Mouse (Mus musculus) neural tube, embryonic 14.5 days (tissue): ENCODE results near the gene Sstr3. TPM values are rescaled to one million over a fixed set of nuclear protein-coding genes. Genes with fewer than 3 reads are reported as not detected.

ENCODE experiments used
- ATAC-seq: fragments of 200-750 bp; cut with Nextera tagmentation; 2 replicates; pipeline ENCODE4 v1.8.0; 2017; ENCODE audit warnings: low read depth, mild to moderate bottlenecking, moderate TSS enrichment, moderate library complexity
- H3K27ac ChIP-seq: fragments of 300-500 bp; sonication (generic); 2 replicates; pipeline ENCODE4 v1.5.1; 2014; ENCODE audit warnings: low read depth, mild to moderate bottlenecking, control low read depth, low read length, moderate library complexity, mixed read lengths
- H3K27me3 ChIP-seq: fragments of 300-500 bp; sonication (generic); 2 replicates; pipeline ENCODE4 v1.6.1; 2014; ENCODE audit warnings: low read length; ENCODE audit not compliant: control insufficient read depth, insufficient read depth
- H3K36me3 ChIP-seq: fragments of 300-500 bp; sonication (generic); 2 replicates; pipeline ENCODE4 v1.6.1; 2014; ENCODE audit warnings: low read length, mixed read lengths; ENCODE audit not compliant: control insufficient read depth, insufficient read depth
- H3K4me1 ChIP-seq: fragments of 300-500 bp; sonication (generic); 2 replicates; pipeline ENCODE4 v1.6.1; 2014; ENCODE audit warnings: low read length; ENCODE audit not compliant: control insufficient read depth, insufficient read depth
- H3K4me2 ChIP-seq: fragments of 300-500 bp; sonication (generic); 2 replicates; pipeline ENCODE4 v1.6.1; 2014; ENCODE audit warnings: mild to moderate bottlenecking, low read depth, low read length, control low read depth
- H3K4me3 ChIP-seq: fragments of 300-500 bp; sonication (generic); 2 replicates; pipeline ENCODE4 v1.5.1; 2014; ENCODE audit warnings: low read depth, low read length, control low read depth, mixed read lengths
- H3K9ac ChIP-seq: fragments of 300-500 bp; sonication (generic); replicated peaks from 2 replicates; pipeline ENCODE4 v1.6.1; 2014; ENCODE audit warnings: low read depth, mild to moderate bottlenecking, control low read depth, low read length, mixed read lengths
- H3K9me3 ChIP-seq: fragments of 300-500 bp; sonication (generic); 2 replicates; pipeline ENCODE4 v1.6.1; 2016; ENCODE audit warnings: low read length; ENCODE audit not compliant: control insufficient read depth
- WGBS: fragments of 180-500 bp; shearing (Covaris S2); extraction: QIAGEN DNeasy Blood & Tissue Kit; methylation state at CpG from one replicate; pipeline ENCODE4 v1.1.7; 2014; 5-methylcytosine and 5-hydroxymethylcytosine counted together
- polyA plus RNA-seq: library from polyadenylated mRNA; unstranded; fragments of >200 nt; fragmentation: Nextera tagmentation; extraction: Ambion mirVana; gene quantifications from 2 replicates; pipeline ENCODE4 v1.2.1, GENCODE M21; 2014

Sstr3 gene
- polyA plus RNA-seq, 1 experiment from 2014 or later: 0.67 TPM

DNA sequence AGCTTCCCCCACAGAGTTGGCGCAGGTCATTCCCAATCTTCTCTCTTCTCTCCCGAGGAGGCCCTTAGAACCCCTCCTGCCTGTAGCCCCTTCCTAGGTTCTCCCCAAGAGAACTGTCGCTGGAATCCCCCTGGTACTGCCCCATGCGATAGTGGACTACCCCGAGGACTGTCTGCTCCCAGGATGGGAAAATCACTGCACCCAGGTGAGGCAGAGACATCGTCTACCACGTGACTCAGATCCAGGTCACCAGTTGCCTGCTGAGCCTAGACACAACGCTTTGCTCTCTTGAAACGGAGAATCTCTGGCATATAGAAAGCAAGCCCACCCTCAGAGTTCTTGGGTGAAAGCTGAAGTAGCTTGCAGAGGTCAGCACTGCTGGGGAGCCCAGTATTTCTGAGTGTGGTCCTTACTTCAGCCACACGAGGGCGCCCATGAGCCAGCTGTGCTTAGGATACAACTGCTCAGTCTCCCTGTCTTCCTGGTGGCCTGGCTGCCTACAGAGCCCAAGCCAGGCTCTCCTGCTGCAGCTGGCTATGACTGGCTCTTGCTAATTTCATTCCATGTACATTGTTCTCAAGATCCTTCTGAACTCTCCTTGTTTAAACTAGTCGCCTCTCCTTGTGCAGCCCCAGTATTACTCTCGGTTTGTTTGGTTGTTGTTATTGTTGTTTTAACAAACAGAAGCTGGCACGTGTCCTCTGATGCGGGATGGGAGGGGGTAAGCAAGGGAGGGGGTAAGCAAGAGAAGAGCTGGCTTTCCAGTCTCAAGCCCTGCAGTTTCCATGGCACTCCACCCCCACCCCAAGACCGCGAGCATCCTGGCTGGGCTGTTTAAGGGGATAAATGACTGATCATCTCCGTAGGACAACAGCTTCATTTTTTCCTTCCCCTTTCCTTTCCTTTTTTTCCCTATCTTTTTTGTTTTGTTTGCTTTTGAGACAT lies 42.8 kb upstream of the Sstr3 start:
- Histone ChIP-seq H3K27me3 (no peaks in the 10 kb centered on the region), H3K4me1 (no peaks in the 10 kb centered on the region), H3K4me2 (no peak overlapping the region), H3K27ac (no peak overlapping the region), H3K9me3 (no peaks in the 10 kb centered on the region), H3K36me3 (no peaks in the 10 kb centered on the region), H3K9ac (no peak overlapping the region), H3K4me3 (no peak overlapping the region)
- peak; percentile 84 for ATAC-seq
- whole genome bisulfite sequencing: 58% methylated on average over 18 of the region's 18 CpGs

- ATAC-seq: no peak
- 92% methylated on average over 7 of the region's 7 CpGs for WGBS
Measured at GRCm38 (mm10) chr15:78585404-78585803, 40.9 kb upstream of the Sstr3 start.

GRCm38 (mm10) chr15:78583352-78583751 lies 38.9 kb upstream of the Sstr3 start:
- H3K27me3 ChIP-seq: no peaks in the 10 kb centered on the region
- no peaks in the 10 kb centered on the region for H3K36me3 ChIP-seq
- no peak overlapping the region for H3K9ac ChIP-seq
- 17% methylated on average over 11 of the region's 11 CpGs for WGBS
- no peak overlapping the region for H3K4me3 ChIP-seq
- H3K9me3 ChIP-seq: no peaks in the 10 kb centered on the region
- H3K27ac ChIP-seq: no peak overlapping the region
- no peak overlapping the region for H3K4me2 ChIP-seq
- no peak for ATAC-seq
- H3K4me1 ChIP-seq: peaks cover 13% of the 10 kb centered on the region

More at GRCm38 (mm10) chr15:78585404-78585803, 40.9 kb upstream of the Sstr3 start:
- Histone ChIP-seq H3K9ac (no peak overlapping the region), H3K27ac (no peak overlapping the region), H3K4me1 (peaks cover 9% of the 10 kb centered on the region), H3K4me2 (no peak overlapping the region), H3K27me3 (no peaks in the 10 kb centered on the region), H3K36me3 (no peaks in the 10 kb centered on the region), H3K4me3 (no peak overlapping the region), H3K9me3 (no peaks in the 10 kb centered on the region)

- Histone ChIP-seq H3K36me3 (no peaks in the 10 kb centered on the region), H3K9me3 (no peaks in the 10 kb centered on the region), H3K4me3 (no peak overlapping the region), H3K4me2 (no peak overlapping the region), H3K9ac (no peak overlapping the region), H3K4me1 (peaks cover 9% of the 10 kb centered on the region), H3K27me3 (no peaks in the 10 kb centered on the region), H3K27ac (no peak overlapping the region)
- 66% methylated on average over 4 of the region's 4 CpGs for WGBS
- ATAC-seq: no peak
Measured at GRCm38 (mm10) chr15:78576284-78576810, 31.9 kb upstream of the Sstr3 start.

GRCm38 (mm10) chr15:78572658-78573397 lies 28.3 kb upstream of the Sstr3 start, which contains the start of gene Rac2:
TSS of gene Rac2 (minus strand) at chr15:78572783.
- 88% methylated on average over 8 of the region's 8 CpGs for WGBS

GRCm38 (mm10) chr15:78572270-78572600 lies 27.8 kb upstream of the Sstr3 start:
- Histone ChIP-seq H3K27me3 (no peaks in the 10 kb centered on the region), H3K9me3 (no peaks in the 10 kb centered on the region), H3K36me3 (no peaks in the 10 kb centered on the region), H3K4me2 (no peak overlapping the region), H3K9ac (no peak overlapping the region), H3K4me3 (no peak overlapping the region), H3K27ac (no peak overlapping the region), H3K4me1 (no peaks in the 10 kb centered on the region)
- no peak for ATAC-seq
- 90% methylated on average over 5 of the region's 5 CpGs for WGBS

More at GRCm38 (mm10) chr15:78572658-78573397, 28.3 kb upstream of the Sstr3 start, which contains the start of gene Rac2:
- Histone ChIP-seq H3K27me3 (no peaks in the 10 kb centered on the region), H3K4me3 (no peak within 1 kb of the TSS), H3K4me2 (no peak within 1 kb of the TSS), H3K9me3 (no peaks in the 10 kb centered on the region), H3K27ac (no peak within 1 kb of the TSS), H3K4me1 (no peaks in the 10 kb centered on the region), H3K9ac (no peak within 1 kb of the TSS), H3K36me3 (no peaks in the 10 kb centered on the region)
- no peak for ATAC-seq

- no peak overlapping the region for H3K4me2 ChIP-seq
- H3K27me3 ChIP-seq: no peaks in the 10 kb centered on the region
- ATAC-seq: no peak
- H3K9me3 ChIP-seq: no peaks in the 10 kb centered on the region
- WGBS: 75% methylated on average over 16 of the region's 16 CpGs
- H3K9ac ChIP-seq: no peak overlapping the region
- H3K36me3 ChIP-seq: no peaks in the 10 kb centered on the region
- no peak overlapping the region for H3K4me3 ChIP-seq
- no peak overlapping the region for H3K27ac ChIP-seq
- H3K4me1 ChIP-seq: no peaks in the 10 kb centered on the region
Measured at GRCm38 (mm10) chr15:78571554-78572269, 27.2 kb upstream of the Sstr3 start.

GRCm38 (mm10) chr15:78570170-78570569 lies 25.7 kb upstream of the Sstr3 start:
- no peak overlapping the region for H3K4me2 ChIP-seq
- no peaks in the 10 kb centered on the region for H3K27me3 ChIP-seq
- H3K4me3 ChIP-seq: no peak overlapping the region
- ATAC-seq: no peak
- H3K36me3 ChIP-seq: no peaks in the 10 kb centered on the region
- no peak overlapping the region for H3K27ac ChIP-seq
- 91% methylated on average over 5 of the region's 5 CpGs for WGBS
- H3K9me3 ChIP-seq: no peaks in the 10 kb centered on the region
- H3K9ac ChIP-seq: no peak overlapping the region
- no peaks in the 10 kb centered on the region for H3K4me1 ChIP-seq
